Mouse (Mus musculus): ENCODE data around the gene Dstn. TPM values are rescaled to one million over a fixed set of nuclear protein-coding genes. Genes with fewer than 3 reads are reported as not detected.

Dstn gene
- total RNA-seq, 2 experiments from 2014 or later = 58.8 to 108 TPM

DNA sequence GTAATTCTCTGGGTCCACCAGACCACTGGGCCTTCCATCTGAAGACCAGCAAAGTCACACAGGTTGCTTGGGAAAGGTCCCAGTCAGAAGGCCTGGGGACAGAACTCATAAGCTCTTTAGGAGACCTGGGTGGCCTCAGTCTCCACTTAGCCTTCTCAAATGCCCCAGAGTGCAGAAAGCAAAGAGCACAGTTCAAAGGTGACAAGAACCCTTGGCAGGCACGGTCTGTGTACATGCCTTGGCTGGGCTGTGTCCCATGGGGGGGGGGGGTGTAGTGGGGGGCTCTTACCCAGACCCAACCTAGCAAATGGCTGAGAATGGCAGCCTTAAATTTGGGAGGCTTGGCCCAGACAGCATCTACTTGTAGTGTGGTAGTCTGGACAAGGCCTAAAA, 35.9 kb downstream of the Dstn start:
- ATAC-seq (replicated peaks; ENCODE audit: low FRiP score, poor library complexity, severe bottlenecking) = no peak

DNA sequence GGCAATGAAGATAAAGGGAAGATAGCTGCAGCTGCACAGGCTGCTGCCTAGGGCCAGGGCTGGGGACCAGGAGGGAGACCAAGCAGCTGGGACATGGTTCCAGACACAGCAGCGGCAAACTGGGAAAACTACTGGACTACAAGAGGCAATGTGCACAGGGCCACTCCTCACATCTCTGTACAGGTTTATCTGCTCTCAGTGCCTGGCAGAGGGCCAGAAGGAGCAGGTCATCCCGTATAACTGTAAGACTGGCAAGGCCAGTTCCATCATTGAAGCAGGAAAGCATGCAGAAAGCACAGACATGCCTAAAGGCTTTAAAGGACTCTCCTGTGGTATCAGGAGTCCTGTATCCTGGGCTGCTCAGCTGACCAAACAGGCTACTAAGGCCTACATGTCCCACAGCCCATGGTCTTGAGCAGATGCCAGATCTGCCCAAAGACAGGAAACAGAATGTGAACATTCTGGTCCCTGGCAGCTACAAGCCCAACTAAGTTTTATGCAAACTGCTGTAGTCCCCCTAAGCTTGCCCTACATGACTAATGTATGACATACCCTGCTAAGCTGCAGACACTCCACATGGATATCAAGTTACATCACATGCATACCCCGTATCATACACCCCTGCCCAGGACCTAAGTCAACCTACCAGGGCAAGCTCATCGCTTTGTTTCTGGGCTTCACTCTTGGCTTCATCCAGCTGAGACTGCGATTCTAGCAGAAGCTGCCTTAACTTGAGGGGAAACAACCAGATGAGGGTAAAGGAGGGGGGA, 36.6 kb downstream of the Dstn start:
- ATAC-seq (replicated peaks; ENCODE audit: low FRiP score, poor library complexity, severe bottlenecking) = no peak

DNA sequence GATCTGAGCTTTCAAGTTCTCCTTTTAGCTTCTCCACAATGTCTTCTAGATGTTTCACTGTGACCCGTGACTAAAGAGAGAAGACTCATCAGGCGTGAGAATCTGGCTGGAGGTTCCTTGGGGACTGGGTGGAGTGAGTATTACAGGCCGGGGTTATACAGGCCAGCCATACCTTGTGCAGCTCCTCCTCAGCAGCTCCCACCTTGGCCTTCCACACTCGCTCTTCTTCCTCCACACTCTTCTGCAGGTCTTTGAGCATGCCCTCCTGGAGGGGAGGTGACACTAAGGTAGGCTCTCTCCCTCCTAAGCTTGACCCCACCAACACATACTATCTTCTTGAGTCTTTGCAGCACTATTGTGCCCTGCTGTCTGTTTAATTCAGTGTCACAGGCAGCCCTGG, 38.8 kb downstream of the Dstn start:
- no peak for ATAC-seq (replicated peaks; ENCODE audit: low FRiP score, poor library complexity, severe bottlenecking)

DNA sequence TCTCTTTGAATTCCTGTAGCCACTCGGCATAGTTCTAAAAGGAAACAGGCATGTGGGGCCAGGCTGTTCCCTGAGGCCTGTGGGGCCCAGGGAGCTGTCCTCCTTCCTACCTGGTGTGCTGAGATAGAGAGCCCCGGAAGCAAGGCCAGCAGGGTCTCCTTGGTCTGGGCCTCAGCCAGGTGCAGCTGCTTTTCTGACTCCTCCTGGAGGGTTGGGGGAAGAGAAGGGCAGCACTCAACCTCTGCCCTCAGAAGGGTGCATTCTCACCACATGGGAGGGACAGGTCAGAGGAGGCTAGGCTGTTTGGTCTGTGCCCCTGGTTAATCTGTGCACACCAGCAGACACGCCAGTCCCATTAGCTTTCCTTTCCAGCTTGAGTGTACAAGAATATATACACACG, 39.9 kb downstream of the Dstn start:
- no peak for ATAC-seq (replicated peaks; ENCODE audit: low FRiP score, poor library complexity, severe bottlenecking)

DNA sequence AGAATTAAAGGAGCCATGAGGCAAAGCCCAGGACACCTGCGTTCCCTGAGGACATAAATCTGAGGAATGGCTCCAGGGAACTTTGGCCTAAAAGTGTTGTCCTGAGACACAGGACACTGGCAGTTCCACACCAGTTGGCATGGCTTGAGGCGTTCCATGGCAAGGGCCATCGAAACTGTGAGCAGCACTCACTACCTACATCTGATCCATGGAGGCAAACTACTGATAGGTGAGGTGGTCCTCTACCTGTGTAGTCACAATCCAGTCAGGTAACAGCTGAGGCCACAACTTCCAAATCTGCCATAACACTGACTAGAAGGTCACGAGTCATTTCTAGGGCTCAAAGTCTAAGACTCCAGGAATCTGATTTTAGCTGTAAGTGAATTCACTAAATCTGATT, 40.6 kb downstream of the Dstn start:
- ATAC-seq (replicated peaks; ENCODE audit: low FRiP score, poor library complexity, severe bottlenecking) = no peak

DNA sequence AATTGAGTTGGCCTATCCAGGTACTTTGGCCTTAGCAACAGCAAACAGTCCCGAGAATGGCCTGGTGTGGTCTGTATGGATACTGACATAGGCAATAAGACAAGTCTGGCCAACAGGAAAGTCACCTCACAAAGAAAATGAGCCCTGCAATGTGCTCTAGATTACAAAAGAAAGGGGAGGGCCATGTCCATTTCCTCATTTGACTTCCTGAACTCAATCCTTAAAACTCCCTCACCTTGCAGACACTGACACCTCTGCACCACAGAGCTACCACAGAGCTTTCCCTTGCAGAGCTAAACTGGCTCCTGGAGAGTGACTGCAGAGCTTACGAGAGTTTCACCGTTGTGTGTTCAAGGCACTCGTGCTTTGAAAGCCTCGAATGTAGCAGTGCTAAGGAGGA, 47.1 kb downstream of the Dstn start:
- no peak for ATAC-seq (replicated peaks; ENCODE audit: low FRiP score, poor library complexity, severe bottlenecking)

DNA sequence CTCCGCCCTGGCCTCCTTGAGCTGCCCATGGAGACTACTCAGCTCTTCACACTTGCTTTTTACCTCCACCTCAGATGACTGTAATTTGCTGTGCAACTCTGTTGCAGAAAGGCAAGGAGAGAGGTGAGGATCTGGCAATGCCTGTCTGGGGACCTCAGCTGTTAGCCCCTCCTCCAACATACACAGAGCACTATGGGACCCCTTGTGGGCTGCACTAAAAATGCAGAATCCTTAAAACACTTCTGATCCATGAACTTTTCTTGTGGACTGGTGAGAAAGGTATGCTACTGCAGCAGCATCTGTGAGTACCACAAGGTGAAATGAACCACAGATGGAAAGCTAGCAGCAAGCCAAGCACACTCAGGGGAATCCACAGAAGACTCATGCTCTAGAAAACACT, 48.2 kb downstream of the Dstn start:
- no peak for ATAC-seq (replicated peaks; ENCODE audit: low FRiP score, poor library complexity, severe bottlenecking)

DNA sequence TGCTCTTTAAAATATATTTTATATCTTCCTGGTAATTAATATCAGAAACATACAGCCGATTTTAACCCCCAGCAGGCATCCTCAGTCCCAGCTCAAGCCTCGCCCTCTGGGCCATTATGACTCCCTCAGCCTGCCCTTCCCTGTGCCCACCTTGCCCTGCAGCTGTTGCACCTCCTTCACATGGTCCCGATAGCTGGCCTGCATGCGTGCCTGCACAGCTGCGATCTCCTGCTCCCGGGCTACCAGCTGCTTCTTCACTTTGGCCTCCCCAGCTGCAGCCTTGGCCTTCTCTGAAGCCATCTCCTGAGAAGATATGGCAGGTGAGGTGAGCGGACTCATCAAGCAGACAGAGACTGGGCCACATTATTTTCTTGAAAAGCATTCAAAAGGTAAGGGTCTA, 54.1 kb downstream of the Dstn start:
- ATAC-seq (replicated peaks; ENCODE audit: low FRiP score, poor library complexity, severe bottlenecking) = no peak

DNA sequence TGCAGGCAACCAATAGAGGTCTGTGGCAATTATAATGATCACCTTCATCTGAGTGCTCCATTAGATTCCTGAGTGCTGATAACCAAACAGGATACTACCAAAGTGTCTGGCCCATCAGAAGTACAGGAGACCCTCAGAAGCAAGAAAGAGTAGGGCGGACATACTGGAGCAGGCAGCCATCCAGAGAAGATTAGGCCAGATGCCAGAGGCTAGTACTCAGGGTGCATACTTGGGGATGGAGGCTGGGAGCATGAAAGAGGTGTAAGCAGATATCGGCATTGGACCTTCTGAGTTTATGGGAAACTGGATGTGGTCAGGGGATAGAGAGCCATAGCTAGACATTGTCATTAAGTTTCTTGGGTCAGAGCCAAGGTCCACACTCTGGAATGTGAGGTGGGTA, 55.7 kb downstream of the Dstn start:
- no peak for ATAC-seq (replicated peaks; ENCODE audit: low FRiP score, poor library complexity, severe bottlenecking)

DNA sequence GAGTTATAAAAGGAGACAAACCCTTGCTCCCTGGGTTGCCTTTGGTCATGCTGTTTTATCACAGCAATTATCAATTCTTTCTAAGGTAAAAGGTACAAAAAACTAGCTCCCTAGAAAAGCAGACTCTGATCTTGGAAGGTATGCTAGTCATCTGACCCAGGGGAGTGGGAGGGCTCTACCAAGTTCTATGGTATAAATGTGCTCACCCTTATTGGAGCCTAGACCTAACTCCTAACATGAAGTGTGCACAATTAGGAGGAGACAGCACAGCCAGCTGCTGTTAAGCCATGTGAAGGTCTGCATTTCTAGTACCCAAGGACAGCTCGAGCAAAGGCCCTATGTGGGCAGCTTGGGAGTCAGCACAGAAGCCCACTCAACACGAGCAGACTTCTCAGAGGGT, 56.8 kb downstream of the Dstn start:
- no peak for ATAC-seq (replicated peaks; ENCODE audit: low FRiP score, poor library complexity, severe bottlenecking)

DNA sequence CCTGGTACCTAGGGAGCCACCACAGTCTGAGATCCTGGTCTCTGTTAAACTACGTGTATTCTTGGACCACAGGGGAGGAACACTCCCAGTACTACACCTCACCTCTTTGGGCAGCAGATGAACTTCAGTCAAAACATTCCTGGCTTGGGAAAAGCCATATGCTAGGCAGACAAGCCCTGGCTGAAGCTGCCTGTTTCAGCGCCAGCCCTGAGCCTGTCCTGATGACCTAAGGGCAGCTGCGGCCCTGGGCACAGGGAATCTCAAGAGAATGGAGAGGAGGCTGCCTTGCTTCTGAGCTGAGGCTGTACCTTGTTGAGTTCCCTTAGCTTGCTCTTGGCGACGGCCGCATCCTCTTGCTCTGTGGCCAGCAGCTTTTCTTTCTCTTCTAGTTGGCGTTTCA, 58.0 kb downstream of the Dstn start:
- ATAC-seq (replicated peaks; ENCODE audit: low FRiP score, poor library complexity, severe bottlenecking) = no peak

DNA sequence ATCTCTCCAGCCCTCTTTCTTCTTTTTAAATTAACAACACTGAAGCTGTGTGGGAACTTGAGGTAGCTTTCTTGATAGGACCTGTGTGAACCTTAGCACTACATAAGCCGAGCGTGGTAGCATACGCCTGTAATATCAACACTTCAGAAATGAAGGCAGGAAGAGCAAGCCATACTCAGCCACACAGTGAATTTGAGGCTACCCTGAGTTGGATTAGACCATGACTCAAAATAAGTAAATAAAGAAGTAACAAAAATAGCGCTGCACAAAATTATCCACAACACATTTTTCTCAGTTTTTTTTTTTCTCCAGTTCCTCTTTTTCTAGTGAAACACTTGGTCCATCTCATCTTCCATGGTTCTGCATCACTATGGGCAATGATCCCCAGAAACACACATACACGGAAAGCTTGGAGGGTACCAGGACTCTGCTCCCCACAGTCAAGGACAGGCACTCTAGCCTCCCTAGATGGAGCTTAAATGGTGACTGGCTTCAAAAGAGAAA, 60.1 kb downstream of the Dstn start:
- no peak for ATAC-seq (replicated peaks; ENCODE audit: low FRiP score, poor library complexity, severe bottlenecking)

DNA sequence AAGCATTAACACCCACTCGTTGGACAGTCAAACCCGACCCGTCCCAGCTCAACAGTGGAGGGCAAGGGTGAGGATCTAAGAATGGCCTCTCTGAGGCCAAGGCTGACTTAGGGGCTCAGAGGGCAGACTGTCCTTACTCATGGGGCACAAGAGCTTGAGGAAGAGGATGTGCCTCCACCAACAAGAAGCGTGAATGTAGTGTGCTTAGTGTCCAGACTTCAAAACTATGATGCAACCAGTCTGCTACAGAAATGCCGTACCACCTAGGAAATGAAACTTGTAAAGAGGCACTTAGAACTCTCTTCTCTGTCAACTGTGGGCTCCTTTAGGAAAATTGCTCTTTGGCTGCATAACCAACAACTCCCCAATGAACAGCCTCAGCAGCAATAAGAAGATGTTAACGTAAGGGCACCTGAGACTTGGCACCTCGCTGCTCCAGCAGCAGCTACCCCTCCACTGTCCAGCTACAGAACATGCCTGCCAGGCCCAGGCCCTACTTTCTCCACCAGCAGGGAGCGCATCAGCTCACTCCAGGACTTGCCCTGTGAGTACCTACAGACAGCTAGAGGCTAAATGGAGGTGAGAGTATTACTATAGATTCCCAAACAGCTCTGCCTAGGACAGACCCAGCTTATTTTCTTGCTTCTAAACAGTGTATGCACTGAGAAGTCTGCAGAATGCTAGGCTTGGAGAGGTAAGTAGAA, 63.5 kb downstream of the Dstn start:
- no peak for ATAC-seq (replicated peaks; ENCODE audit: low FRiP score, poor library complexity, severe bottlenecking)

DNA sequence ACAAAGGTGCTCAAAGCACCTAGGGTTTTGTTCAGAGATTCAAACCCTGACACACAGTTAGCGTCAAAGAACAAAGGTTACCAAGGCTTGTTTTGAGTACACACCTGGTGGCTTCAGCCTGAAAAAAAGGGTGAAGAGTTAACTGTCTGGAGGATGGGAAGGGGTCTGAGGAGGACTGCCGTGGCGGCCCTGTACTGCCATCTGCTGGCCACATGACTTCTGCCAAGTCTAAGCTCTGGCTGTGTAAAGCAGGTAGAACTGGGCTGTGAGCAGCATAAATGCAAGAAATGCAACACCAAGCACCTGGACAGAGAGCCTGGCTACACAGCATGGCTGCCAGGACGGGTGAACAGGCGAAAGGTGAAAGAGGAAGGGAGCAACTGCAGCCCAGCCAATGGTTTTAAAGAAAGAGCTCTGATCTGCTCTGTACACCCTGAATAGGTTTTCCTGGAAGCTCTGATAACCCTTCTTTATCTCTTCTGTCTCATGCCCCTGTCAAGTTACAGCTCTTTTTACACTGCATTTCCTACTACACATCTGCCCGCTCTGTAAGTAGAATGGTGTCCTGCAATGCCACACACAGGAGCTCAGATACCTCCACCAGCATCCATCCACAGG, 65.8 kb downstream of the Dstn start:
- peak; percentile 68 for ATAC-seq (replicated peaks; ENCODE audit: low FRiP score, poor library complexity, severe bottlenecking)

DNA sequence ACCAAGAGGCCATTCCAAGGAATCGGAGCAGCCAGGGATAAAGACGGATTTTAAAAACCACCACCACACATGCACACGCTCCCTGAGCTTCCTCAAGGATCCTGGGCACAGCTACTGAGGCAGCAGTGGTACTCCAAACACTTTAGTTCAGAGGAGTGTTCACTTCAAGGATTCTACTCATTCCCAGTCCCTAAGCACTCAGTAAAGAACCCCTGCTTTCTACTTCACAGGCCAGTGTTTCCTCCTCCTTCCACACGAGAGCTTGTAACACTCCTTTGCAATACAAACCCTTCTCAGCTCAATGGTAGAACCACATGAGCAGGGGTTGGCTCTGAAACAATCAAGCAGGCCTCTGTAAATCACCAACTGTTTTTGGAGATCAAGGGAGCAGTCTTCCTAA, 67.0 kb downstream of the Dstn start:
- ATAC-seq (replicated peaks; ENCODE audit: low FRiP score, poor library complexity, severe bottlenecking) = no peak

DNA sequence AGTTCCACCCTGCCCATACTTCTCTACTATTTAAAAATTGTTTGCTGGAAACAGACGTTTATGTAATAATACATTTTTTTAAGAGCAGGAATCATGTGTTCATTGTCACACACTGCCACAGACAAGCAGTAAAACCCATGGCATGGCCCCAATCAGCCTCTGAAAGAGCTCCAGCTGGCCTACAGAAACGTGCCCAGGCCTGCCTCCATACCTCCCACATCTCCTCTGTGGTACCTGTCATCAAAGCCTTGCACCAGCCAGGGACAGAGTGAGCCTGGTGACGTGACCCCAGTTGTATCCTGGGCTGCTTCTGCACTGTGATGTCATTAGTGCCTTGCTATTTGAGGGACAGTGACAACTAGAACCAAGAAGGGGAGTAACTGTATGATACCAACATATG, 67.8 kb downstream of the Dstn start:
- no peak for ATAC-seq (replicated peaks; ENCODE audit: low FRiP score, poor library complexity, severe bottlenecking)

DNA sequence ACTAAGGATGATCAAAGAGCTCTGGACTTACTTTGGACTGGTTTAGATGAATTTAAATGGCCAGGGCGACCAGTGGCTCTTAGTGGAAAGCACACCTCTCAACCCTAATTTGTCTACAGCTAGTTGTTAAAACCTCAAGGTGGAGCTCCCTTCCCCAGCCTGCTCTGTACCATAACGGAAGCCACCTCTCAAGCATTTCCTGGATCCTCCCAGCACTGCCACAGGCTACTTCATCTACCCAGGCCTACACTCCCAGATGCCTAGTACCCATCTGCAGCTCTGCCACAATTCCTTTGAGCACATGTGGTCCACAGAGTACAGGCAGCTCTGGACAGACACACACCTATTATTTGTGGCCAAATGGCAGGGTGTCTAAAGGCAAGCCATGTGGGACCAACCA, 68.4 kb downstream of the Dstn start:
- ATAC-seq (replicated peaks; ENCODE audit: low FRiP score, poor library complexity, severe bottlenecking) = no peak

DNA sequence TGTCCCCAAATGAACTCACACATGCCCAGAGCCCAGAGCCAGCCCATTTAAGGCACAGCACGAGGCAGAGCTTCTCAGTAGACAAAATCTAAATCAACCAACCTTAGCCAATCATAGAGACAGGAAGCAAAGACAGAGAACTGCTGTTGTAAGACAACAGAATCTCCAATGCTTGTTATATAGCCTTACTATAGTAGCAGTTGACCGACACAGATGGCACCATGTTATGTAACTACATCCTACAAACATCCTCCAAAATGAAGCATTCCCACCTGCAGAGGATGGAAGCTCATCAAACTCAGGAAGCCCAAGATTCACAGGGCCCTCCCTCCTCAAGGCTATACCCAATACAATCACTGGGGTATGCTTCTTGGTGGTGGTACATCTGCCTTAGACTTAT, 72.4 kb downstream of the Dstn start:
- no peak for ATAC-seq (replicated peaks; ENCODE audit: low FRiP score, poor library complexity, severe bottlenecking)

DNA sequence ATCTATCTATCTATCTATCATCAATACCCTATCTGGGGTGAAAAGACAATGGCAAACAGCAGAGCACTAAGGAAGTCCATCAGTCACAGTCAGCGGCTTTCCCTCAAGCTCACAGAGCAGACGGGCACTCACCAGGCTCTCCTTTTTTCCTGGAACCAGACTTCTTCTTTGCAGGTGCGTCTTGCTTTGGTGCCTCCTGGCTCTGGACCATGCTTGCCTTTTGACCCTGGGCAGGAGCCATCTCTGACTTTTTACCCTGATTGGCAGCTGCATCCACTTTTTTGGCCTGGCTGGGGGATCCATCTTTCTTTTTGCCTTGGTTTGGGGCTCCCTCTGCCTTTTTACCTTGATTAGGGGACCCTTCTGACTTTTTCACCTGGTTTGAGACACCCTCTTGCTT, 72.9 kb downstream of the Dstn start:
- ATAC-seq (replicated peaks; ENCODE audit: low FRiP score, poor library complexity, severe bottlenecking) = no peak

DNA sequence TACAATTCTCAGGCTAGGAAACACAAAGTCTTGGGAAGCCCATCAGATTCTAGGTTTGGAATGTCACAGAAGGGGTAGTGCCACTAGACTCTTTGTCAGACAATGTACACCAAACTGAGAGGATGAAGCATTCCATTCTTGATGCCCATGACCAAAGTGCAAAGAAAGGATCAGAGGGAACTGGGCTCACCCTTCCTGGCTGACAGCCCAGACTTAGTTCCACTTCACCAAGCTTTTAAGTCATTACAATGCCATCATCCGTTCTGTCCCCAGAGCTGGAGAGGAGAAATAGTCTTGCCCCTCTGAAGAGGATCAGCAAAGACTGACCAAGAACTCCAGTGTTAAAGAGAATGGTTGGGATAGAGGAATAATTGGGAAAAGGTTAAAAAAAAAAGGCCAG, 75.9 kb downstream of the Dstn start:
- ATAC-seq (replicated peaks; ENCODE audit: low FRiP score, poor library complexity, severe bottlenecking) = no peak

All from erythroid progenitor cell, adult 5-6 weeks (primary cell).